Mouse (Mus musculus) T-helper 2 cell (primary cell): Measurements from ENCODE around the gene Rptn.

Source experiments
- in situ Hi-C: fragments of 300-600 bp; cut with MboI, MseI; formaldehyde crosslinking; loops from one replicate; pipeline ENCODE4 v1.15.1; 2025; ENCODE audit warnings: high pct_unique_total_duplicates

Rptn gene

DNA sequence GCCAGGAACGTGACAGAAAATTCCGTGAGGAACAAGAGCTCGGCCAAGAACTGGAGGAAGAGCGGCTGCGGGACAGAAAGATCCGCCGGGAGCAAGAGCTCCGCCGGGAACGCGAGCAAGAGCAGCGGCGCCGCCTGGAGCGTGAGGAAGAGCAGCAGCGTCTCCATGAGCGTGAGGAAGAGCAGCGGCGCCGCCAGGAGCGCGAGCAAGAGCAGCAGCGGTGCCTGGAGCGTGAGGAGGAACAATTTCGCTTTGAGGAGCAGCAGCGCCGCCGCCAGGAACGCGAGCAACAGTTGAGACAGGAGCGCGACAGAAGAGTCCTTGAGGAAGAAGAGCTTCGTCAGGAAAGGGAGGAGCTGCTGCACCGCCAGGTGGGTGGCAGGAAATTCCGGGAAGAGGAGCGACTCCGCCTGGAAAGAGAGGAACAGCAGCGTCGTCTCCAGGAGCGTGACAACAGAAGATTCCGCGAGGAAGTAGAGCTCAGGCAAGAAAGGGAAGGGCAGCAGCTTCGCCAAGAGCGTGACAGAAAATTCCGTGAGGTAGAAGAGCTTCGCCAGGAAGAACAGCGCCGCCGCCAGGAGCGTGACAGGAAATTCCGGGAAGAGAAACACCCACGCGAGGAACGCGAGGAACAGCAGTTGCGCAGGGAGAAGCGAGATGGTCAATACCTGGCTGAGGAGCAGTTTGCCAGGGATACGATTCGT is 53.8 kb downstream of the Rptn start:
- in situ Hi-C loops = loop anchor here (5.0 kb wide), 1 partner anchor 45 kb away; no protein-coding TSS in a partner anchor
